Mouse (Mus musculus): Measurements from ENCODE around the gene Dtx1.

- TF ChIP-seq CTCF (IDR thresholded peaks at IDR 0.05; ENCODE audit: low read depth) = no peak
- no peak for TF ChIP-seq EP300 (IDR thresholded peaks at IDR 0.05; ENCODE audit: low read depth)
Measured at GRCm38 (mm10) chr5:120674229-120675145, 37.2 kb downstream of the Dtx1 start.
